Mouse (Mus musculus) limb, embryonic 14.5 days (tissue): ENCODE measurements around the gene Msl1. TPM values are rescaled to one million over a fixed set of nuclear protein-coding genes. Genes with fewer than 3 reads are reported as not detected.

ENCODE experiments used
- ATAC-seq: fragments of 200-750 bp; cut with Nextera tagmentation; 2 replicates; pipeline ENCODE4 v1.8.0; 2017; ENCODE audit warnings: low read depth, moderate number of reproducible peaks, moderate TSS enrichment; ENCODE audit not compliant: low FRiP score
- DNase-seq: peaks from one replicate; pipeline ENCODE4 v3.0.0-alpha.2; 2015; ENCODE audit warnings: low spot score
- H3K27ac ChIP-seq: fragments of 300-500 bp; sonication (generic); replicated peaks from 2 replicates; pipeline ENCODE4 v1.5.1; 2014; ENCODE audit warnings: low read depth, mild to moderate bottlenecking, low read length, moderate library complexity, mixed read lengths
- H3K27me3 ChIP-seq: fragments of 300-500 bp; sonication (generic); 2 replicates; pipeline ENCODE4 v1.6.1; 2014; ENCODE audit warnings: low read length, mixed read lengths; ENCODE audit not compliant: control insufficient read depth, insufficient read depth
- H3K36me3 ChIP-seq: fragments of 300-500 bp; sonication (generic); 2 replicates; pipeline ENCODE4 v1.6.1; 2014; ENCODE audit warnings: mild to moderate bottlenecking, low read length, moderate library complexity, mixed read lengths; ENCODE audit not compliant: control insufficient read depth, insufficient read depth
- H3K4me1 ChIP-seq: fragments of 300-500 bp; sonication (generic); 2 replicates; pipeline ENCODE4 v1.6.1; 2014; ENCODE audit warnings: antibody characterized with exemption, low read length, mixed read lengths; ENCODE audit not compliant: control insufficient read depth, insufficient read depth
- H3K4me2 ChIP-seq: fragments of 300-500 bp; sonication (generic); replicated peaks from 2 replicates; pipeline ENCODE4 v1.6.1; 2014; ENCODE audit warnings: low read depth, mild to moderate bottlenecking, low read length, moderate library complexity; ENCODE audit not compliant: severe bottlenecking
- H3K4me3 ChIP-seq: fragments of 300-500 bp; sonication (generic); replicated peaks from 2 replicates; pipeline ENCODE4 v1.5.1; 2014; ENCODE audit warnings: low read length
- H3K9ac ChIP-seq: fragments of 300-500 bp; sonication (generic); 2 replicates; pipeline ENCODE4 v1.6.1; 2014; ENCODE audit warnings: mild to moderate bottlenecking, low read depth, low read length, moderate library complexity; ENCODE audit not compliant: severe bottlenecking
- H3K9me3 ChIP-seq: fragments of 300-500 bp; sonication (generic); 2 replicates; pipeline ENCODE4 v1.6.1; 2016; ENCODE audit warnings: low read length; ENCODE audit not compliant: control insufficient read depth
- POLR2A ChIP-seq: fragments of 200-500 bp; IDR thresholded peaks from 2 replicates; pipeline ENCODE4 v1.8.0; 2012; ENCODE audit warnings: inconsistent platforms, mild to moderate bottlenecking, moderate library complexity, borderline replicate concordance; ENCODE audit not compliant: insufficient read depth, insufficient read length; ENCODE audit errors: extremely low read depth
- WGBS: fragments of 180-500 bp; shearing (Covaris S2); extraction: QIAGEN DNeasy Blood & Tissue Kit; methylation state at CpG from one replicate; pipeline ENCODE4 v1.1.7; 2014; 5-methylcytosine and 5-hydroxymethylcytosine counted together
- polyA plus RNA-seq, 2 experiments: library from polyadenylated mRNA; depleted of rRNA in 1 of 2; stranded (reverse) in 1 of 2; unstranded in 1 of 2; fragments of >200 nt; fragmentation: Nextera tagmentation in 1 of 2; extraction: Ambion mirVana in 1 of 2; gene quantifications; 2 replicates each; pipeline versions ENCODE4 v1.2.1 to v1.2.3; 2012 to 2014

Msl1 gene
- polyA plus RNA-seq, 2 experiments: 19.8 to 81.1 TPM

- H3K27me3 ChIP-seq: no peaks in the 10 kb centered on the region
- ATAC-seq: no peak
- H3K9ac ChIP-seq: no peak overlapping the region
- H3K4me1 ChIP-seq: peaks cover 57% of the 10 kb centered on the region
- no peaks in the 10 kb centered on the region for H3K36me3 ChIP-seq
- DNase-seq: peak; percentile 86
- peak overlapping the region; percentile 10 for H3K4me3 ChIP-seq
- peak overlapping the region; percentile 80 for H3K27ac ChIP-seq
- 13% methylated on average over 12 of the region's 12 CpGs for WGBS
- TF ChIP-seq POLR2A: no peak
- H3K4me2 ChIP-seq: peak overlapping the region; percentile 38
- H3K9me3 ChIP-seq: no peaks in the 10 kb centered on the region
Measured at GRCm38 (mm10) chr11:98785772-98786281, 9.5 kb upstream of the Msl1 start.

- Histone ChIP-seq H3K9me3 (no peaks in the 10 kb centered on the region), H3K4me3 (peak overlapping the region; percentile 10; the same call in 1 of the 2 replicates), H3K27me3 (no peaks in the 10 kb centered on the region), H3K27ac (peak overlapping the region; percentile 80), H3K36me3 (no peaks in the 10 kb centered on the region), H3K4me2 (peak overlapping the region; percentile 38), H3K4me1 (peaks cover 56% of the 10 kb centered on the region), H3K9ac (no peak overlapping the region)
- no peak for TF ChIP-seq POLR2A
- WGBS: 2% methylated on average over 13 of the region's 15 CpGs
- DNase-seq (peak; percentile 92), ATAC-seq (peak; percentile 58)
Measured at GRCm38 (mm10) chr11:98786359-98787214, 8.7 kb upstream of the Msl1 start.

- 25% methylated on average over 7 of the region's 7 CpGs for WGBS
- H3K4me1 ChIP-seq: peaks cover 49% of the 10 kb centered on the region
- H3K4me2 ChIP-seq: no peak overlapping the region
- no peaks in the 10 kb centered on the region for H3K9me3 ChIP-seq
- TF ChIP-seq POLR2A: no peak
- H3K9ac ChIP-seq: no peak overlapping the region
- no peak overlapping the region for H3K4me3 ChIP-seq
- no peak overlapping the region for H3K27ac ChIP-seq
- no peaks in the 10 kb centered on the region for H3K36me3 ChIP-seq
- no peaks in the 10 kb centered on the region for H3K27me3 ChIP-seq
- ATAC-seq (no peak), DNase-seq (no peak)
Measured at GRCm38 (mm10) chr11:98787229-98787628, 8.1 kb upstream of the Msl1 start.

DNA sequence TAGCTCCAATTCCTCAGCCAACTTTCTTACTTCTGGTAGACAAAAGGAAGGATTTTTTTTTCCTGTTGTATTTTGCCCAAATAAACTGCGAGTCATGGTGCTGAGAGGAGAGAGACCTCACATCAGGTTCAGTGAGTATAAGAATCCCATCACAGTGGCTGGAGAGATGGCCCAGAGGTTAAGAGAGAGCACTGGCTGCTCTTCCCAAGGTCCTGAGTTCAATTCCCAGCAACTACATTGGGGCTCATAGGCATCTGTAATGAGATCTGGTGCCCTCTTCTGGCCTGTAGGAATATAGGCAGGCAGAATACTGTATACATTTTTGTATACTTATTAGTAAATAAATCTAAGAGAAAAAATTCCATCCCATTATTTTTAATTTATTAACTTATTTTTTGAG lies 7.6 kb upstream of the Msl1 start:
- no peak for DNase-seq
- Histone ChIP-seq H3K27ac (no peak overlapping the region), H3K36me3 (no peaks in the 10 kb centered on the region), H3K4me2 (no peak overlapping the region), H3K4me1 (peaks cover 45% of the 10 kb centered on the region), H3K9ac (no peak overlapping the region), H3K27me3 (no peaks in the 10 kb centered on the region), H3K9me3 (no peaks in the 10 kb centered on the region), H3K4me3 (no peak overlapping the region)
- no peak for TF ChIP-seq POLR2A
- no peak for ATAC-seq
- 92% methylated on average over 1 of the region's 1 CpGs for WGBS

GRCm38 (mm10) chr11:98788139-98788538 lies 7.2 kb upstream of the Msl1 start:
- no peaks in the 10 kb centered on the region for H3K27me3 ChIP-seq
- ATAC-seq (no peak), DNase-seq (no peak)
- WGBS: 93% methylated on average over 5 of the region's 5 CpGs
- no peak overlapping the region for H3K4me3 ChIP-seq
- no peaks in the 10 kb centered on the region for H3K36me3 ChIP-seq
- no peak for TF ChIP-seq POLR2A
- no peak overlapping the region for H3K9ac ChIP-seq
- H3K27ac ChIP-seq: peak overlapping the region; percentile 58; the same call in 1 of the 2 replicates
- peaks cover 40% of the 10 kb centered on the region for H3K4me1 ChIP-seq
- H3K4me2 ChIP-seq: peak overlapping the region; percentile 89
- H3K9me3 ChIP-seq: no peaks in the 10 kb centered on the region
